Mouse (Mus musculus) lung, adult 2 months (tissue): ENCODE measurements around the gene Uox.

Source experiments
- CTCF ChIP-seq: fragments of 200-500 bp; IDR thresholded peaks from 2 replicates; pipeline ENCODE4 v1.5.1; 2011; ENCODE audit warnings: mild to moderate bottlenecking, low read length, control low read depth; ENCODE audit not compliant: insufficient read depth
- POLR2A ChIP-seq: fragments of 200-500 bp; IDR thresholded peaks from 2 replicates; pipeline ENCODE4 v1.6.1; 2011; ENCODE audit warnings: low read depth, mild to moderate bottlenecking, control low read depth, low read length, borderline replicate concordance; ENCODE audit errors: extremely low read depth

GRCm38 (mm10) chr3:146649311-146649894 lies 79.2 kb downstream of the Uox start:
- no peak for TF ChIP-seq CTCF
- no peak for TF ChIP-seq POLR2A
